Mouse (Mus musculus): Measurements from ENCODE around the gene Mc3r. TPM values are rescaled to one million over a fixed set of nuclear protein-coding genes. Genes with fewer than 3 reads are reported as not detected.

The Mc3r gene
- total and polyA plus RNA-seq, 2 experiments from 2014 or later = 0.60 to 0.94 TPM

GRCm38 (mm10) chr2:172222891-172223290 is 25.4 kb upstream of the Mc3r start:
- Histone ChIP-seq H3K9ac (replicated peaks; ENCODE audit: low read length, poor library complexity, severe bottlenecking) (no peak overlapping the region), H3K4me3 (ENCODE audit: low read depth, low read length) (no peak overlapping the region), H3K9me3 (ENCODE audit: low read length) (no peaks in the 10 kb centered on the region), H3K36me3 (ENCODE audit: insufficient read depth, low read length) (no peaks in the 10 kb centered on the region), H3K27ac (ENCODE audit: low read depth, low read length) (no peak overlapping the region), H3K27me3 (ENCODE audit: insufficient read depth, low read length) (peaks cover 4% of the 10 kb centered on the region; the same call in 1 of the 2 replicates), H3K4me2 (ENCODE audit: low read depth, low read length, poor library complexity, severe bottlenecking) (no peak overlapping the region), H3K4me1 (ENCODE audit: insufficient read depth, low read length) (no peaks in the 10 kb centered on the region)
- peak; percentile 80 for DNase-seq (ENCODE audit: low spot score)
- ATAC-seq (ENCODE audit: low FRiP score) = peak; percentile 61
- 68% methylated on average over 7 of the region's 7 CpGs for WGBS
- no peak for TF ChIP-seq CTCF (IDR thresholded peaks at IDR 0.05)

GRCm38 (mm10) chr2:172223451-172224200 is 24.7 kb upstream of the Mc3r start:
- TF ChIP-seq CTCF (IDR thresholded peaks at IDR 0.05) = no peak
- 90% methylated on average over 8 of the region's 8 CpGs for WGBS
- ATAC-seq (ENCODE audit: low FRiP score) = no peak

GRCm38 (mm10) chr2:172226945-172227344 is 21.3 kb upstream of the Mc3r start:
- peaks cover 4% of the 10 kb centered on the region; the same call in 1 of the 2 replicates for H3K27me3 ChIP-seq (ENCODE audit: insufficient read depth, low read length)
- no peak overlapping the region for H3K4me2 ChIP-seq (ENCODE audit: low read depth, low read length, poor library complexity, severe bottlenecking)
- no peak overlapping the region for H3K4me3 ChIP-seq (ENCODE audit: low read depth, low read length)
- no peak overlapping the region for H3K27ac ChIP-seq (ENCODE audit: low read depth, low read length)
- DNase-seq (ENCODE audit: low spot score) (peak; percentile 88), ATAC-seq (ENCODE audit: low FRiP score) (peak; percentile 75)
- H3K36me3 ChIP-seq (ENCODE audit: insufficient read depth, low read length) = no peaks in the 10 kb centered on the region
- H3K9ac ChIP-seq (replicated peaks; ENCODE audit: low read length, poor library complexity, severe bottlenecking) = no peak overlapping the region
- 24% methylated on average over 7 of the region's 7 CpGs for WGBS
- peaks cover 2% of the 10 kb centered on the region; the same call in 1 of the 2 replicates for H3K4me1 ChIP-seq (ENCODE audit: insufficient read depth, low read length)
- no peaks in the 10 kb centered on the region for H3K9me3 ChIP-seq (ENCODE audit: low read length)
- peak; percentile 93 for TF ChIP-seq CTCF (IDR thresholded peaks at IDR 0.05)

More at GRCm38 (mm10) chr2:172223451-172224200, 24.7 kb upstream of the Mc3r start:
- DNase-seq (ENCODE audit: low spot score) = no peak
- Histone ChIP-seq H3K4me1 (ENCODE audit: insufficient read depth, low read length) (peaks cover 1% of the 10 kb centered on the region; the same call in 1 of the 2 replicates), H3K9ac (replicated peaks; ENCODE audit: low read length, poor library complexity, severe bottlenecking) (no peak overlapping the region), H3K36me3 (ENCODE audit: insufficient read depth, low read length) (no peaks in the 10 kb centered on the region), H3K4me3 (ENCODE audit: low read depth, low read length) (no peak overlapping the region), H3K9me3 (ENCODE audit: low read length) (no peaks in the 10 kb centered on the region), H3K27ac (ENCODE audit: low read depth, low read length) (no peak overlapping the region), H3K27me3 (ENCODE audit: insufficient read depth, low read length) (peaks cover 4% of the 10 kb centered on the region; the same call in 1 of the 2 replicates), H3K4me2 (ENCODE audit: low read depth, low read length, poor library complexity, severe bottlenecking) (no peak overlapping the region)

- no peak overlapping the region for H3K4me2 ChIP-seq (ENCODE audit: low read depth, low read length, poor library complexity, severe bottlenecking)
- DNase-seq (ENCODE audit: low spot score) (no peak), ATAC-seq (ENCODE audit: low FRiP score) (no peak)
- H3K9ac ChIP-seq (replicated peaks; ENCODE audit: low read length, poor library complexity, severe bottlenecking) = no peak overlapping the region
- H3K4me3 ChIP-seq (ENCODE audit: low read depth, low read length) = no peak overlapping the region
- no peaks in the 10 kb centered on the region for H3K36me3 ChIP-seq (ENCODE audit: insufficient read depth, low read length)
- peaks cover 2% of the 10 kb centered on the region; the same call in 1 of the 2 replicates for H3K4me1 ChIP-seq (ENCODE audit: insufficient read depth, low read length)
- H3K9me3 ChIP-seq (ENCODE audit: low read length) = no peaks in the 10 kb centered on the region
- TF ChIP-seq CTCF (IDR thresholded peaks at IDR 0.05) = peak; percentile 59
- WGBS = 95% methylated on average over 3 of the region's 3 CpGs
- H3K27ac ChIP-seq (ENCODE audit: low read depth, low read length) = no peak overlapping the region
- H3K27me3 ChIP-seq (ENCODE audit: insufficient read depth, low read length) = no peaks in the 10 kb centered on the region
Observed at GRCm38 (mm10) chr2:172227808-172228207, 20.5 kb upstream of the Mc3r start.

GRCm38 (mm10) chr2:172229190-172229589 is 19.1 kb upstream of the Mc3r start:
- H3K27ac ChIP-seq (ENCODE audit: low read depth, low read length) = no peak overlapping the region
- H3K36me3 ChIP-seq (ENCODE audit: insufficient read depth, low read length) = no peaks in the 10 kb centered on the region
- H3K4me1 ChIP-seq (ENCODE audit: insufficient read depth, low read length) = peaks cover 2% of the 10 kb centered on the region; the same call in 1 of the 2 replicates
- H3K27me3 ChIP-seq (ENCODE audit: insufficient read depth, low read length) = no peaks in the 10 kb centered on the region
- WGBS = 41% methylated on average over 3 of the region's 3 CpGs
- TF ChIP-seq CTCF (IDR thresholded peaks at IDR 0.05) = no peak
- H3K4me2 ChIP-seq (ENCODE audit: low read depth, low read length, poor library complexity, severe bottlenecking) = no peak overlapping the region
- DNase-seq (ENCODE audit: low spot score) (no peak), ATAC-seq (ENCODE audit: low FRiP score) (no peak)
- H3K9me3 ChIP-seq (ENCODE audit: low read length) = no peaks in the 10 kb centered on the region
- H3K4me3 ChIP-seq (ENCODE audit: low read depth, low read length) = no peak overlapping the region
- H3K9ac ChIP-seq (replicated peaks; ENCODE audit: low read length, poor library complexity, severe bottlenecking) = no peak overlapping the region

GRCm38 (mm10) chr2:172230126-172230525 is 18.2 kb upstream of the Mc3r start:
- Histone ChIP-seq H3K4me3 (ENCODE audit: low read depth, low read length) (no peak overlapping the region), H3K9ac (replicated peaks; ENCODE audit: low read length, poor library complexity, severe bottlenecking) (no peak overlapping the region), H3K27ac (ENCODE audit: low read depth, low read length) (no peak overlapping the region), H3K4me2 (ENCODE audit: low read depth, low read length, poor library complexity, severe bottlenecking) (no peak overlapping the region), H3K4me1 (ENCODE audit: insufficient read depth, low read length) (peaks cover 2% of the 10 kb centered on the region; the same call in 1 of the 2 replicates), H3K9me3 (ENCODE audit: low read length) (no peaks in the 10 kb centered on the region), H3K36me3 (ENCODE audit: insufficient read depth, low read length) (no peaks in the 10 kb centered on the region), H3K27me3 (ENCODE audit: insufficient read depth, low read length) (no peaks in the 10 kb centered on the region)
- WGBS = 76% methylated on average over 4 of the region's 4 CpGs
- no peak for TF ChIP-seq CTCF (IDR thresholded peaks at IDR 0.05)
- DNase-seq (ENCODE audit: low spot score) (no peak), ATAC-seq (ENCODE audit: low FRiP score) (no peak)
